Mouse (Mus musculus): ENCODE measurements around the gene Add1.

Gene Add1

DNA sequence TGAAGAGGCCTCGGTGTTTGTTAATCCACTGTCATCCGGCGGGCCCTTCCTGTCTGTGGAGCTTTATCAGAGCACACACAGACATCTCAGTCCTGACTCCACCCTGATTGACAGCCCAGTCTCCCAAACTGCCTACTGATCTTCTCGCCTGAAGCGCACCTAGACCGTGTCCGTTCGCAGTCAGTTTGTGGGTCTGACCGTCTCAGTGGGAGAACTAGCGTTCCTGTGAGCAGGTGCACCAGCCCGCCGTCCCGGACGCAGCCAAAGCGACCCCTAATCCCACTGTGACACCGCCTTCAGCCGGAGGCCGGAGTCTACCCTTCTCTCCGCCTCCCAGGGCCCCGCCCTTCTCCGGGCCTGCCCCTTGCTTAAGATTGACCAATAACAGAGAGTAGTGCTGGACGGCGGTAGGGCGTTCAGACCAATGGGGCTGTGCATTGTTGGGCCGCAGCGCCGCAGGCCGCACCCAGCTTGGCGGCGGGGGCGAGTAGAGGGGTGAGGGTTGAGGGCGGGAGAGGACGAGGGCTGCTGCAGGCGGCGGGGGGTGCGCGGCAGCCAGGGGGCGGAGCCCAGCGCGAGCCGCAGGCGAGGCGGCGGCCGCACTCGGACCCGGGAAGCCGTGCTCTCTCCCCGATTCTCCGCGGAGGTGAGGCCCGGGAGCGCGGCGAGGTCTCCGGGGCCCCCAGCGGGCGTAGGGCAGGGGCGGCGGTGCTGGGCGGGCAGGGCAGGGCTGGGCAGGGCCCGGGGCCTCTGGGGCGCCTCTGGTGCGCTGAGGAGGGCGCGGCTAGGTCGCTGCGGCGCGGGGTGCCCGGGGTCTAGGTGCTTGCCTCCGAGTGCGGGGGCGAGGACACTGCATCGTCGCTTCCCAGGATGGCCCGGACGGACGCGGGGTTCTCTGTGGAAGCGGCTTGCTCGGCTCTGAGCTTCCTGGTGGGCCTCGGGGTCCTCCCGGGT, at the start of gene Add1:
Add1 (plus strand) TSS at position 397 of the 954 bp plus-strand sequence.
- peak; percentile 97 to 98 for DNase-seq

DNA sequence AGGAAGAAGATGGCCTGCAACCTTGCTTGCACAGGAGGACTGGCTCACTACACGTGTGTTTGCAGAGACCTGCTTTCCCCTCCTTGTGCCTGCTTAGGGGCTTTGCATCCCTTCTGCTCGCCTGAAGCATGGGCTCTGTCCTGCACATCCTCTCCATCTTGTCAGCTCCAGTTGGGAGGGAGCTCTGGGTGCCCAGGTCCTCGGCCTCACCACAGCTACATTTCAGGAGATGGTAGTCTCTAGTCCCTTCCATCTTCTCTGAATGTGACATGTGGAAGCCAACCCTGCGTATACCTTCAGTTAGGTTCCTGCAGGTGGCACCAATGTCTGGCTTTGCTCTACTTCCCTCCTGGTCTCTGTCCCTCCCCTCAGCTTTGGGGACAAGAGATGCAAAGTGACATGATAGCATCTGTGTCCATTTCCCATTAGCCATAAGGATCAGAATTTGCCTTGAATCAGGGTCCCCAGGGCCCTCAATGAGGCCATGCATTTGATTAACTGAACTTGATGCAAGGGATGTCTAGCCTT, 49.4 kb upstream of the Add1 start:
- no peak for DNase-seq

DNA sequence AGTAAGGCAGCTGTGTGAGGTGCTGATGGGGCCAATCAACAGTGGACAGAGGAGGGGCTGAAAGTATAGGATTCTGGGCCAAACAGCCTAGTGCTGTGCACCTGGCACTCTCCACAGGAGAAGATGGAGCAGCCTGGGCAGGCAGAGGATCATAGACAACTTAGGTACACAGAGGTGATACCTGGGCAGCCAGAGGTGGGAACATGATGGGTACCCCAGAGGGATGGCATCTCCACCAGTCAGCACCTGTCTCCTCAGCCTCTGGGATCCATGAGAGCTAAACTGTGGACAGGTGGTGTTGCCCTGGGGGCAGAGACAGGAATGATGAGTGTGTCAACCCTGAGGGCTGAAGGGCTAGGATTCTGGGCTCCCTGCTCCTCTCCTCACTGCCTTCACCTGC, 49.0 kb upstream of the Add1 start:
- DNase-seq: no peak

DNA sequence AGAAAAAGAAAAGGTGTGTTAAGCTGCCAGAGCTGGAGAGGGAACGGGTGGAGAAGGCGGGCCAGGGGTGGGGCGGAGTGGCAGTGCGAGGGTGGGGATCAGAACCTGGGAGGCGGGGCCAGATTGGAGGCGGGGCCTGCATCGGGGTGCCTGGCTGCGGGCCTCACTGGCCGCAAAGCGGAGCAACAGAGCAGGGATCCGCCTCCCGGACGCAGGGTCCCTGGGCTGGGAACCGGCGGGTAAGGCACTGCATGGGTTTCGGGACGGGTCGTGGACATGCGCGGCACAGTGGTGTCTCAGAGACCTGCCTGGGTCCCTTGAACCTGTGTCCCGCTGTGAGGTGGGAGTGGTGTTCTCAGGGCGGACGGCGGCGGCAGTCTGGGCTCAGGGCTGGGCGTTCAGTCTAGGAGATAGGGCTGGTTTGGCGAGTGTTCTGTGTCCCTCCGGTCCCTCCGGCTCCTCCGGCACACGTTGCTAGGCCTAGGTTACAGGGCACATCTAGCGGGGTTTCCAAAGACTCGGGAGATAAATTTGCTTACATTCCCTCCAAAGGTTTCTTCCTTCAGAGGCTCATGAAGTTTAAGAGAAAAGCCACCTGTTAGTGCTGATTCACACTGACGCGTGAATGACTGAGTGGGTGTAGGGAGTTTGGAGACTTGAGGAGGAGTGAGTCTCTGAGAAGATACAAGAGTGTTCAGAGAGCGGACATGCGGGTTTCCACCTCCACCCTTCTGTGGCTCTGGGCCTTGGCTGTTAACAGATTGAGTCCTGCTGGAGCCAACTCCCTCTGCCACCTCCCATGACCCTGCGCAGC, 47.6 kb upstream of the Add1 start, which contains the start of gene Sh3bp2:
Sh3bp2 (plus strand) TSS at position 176 of the 814 bp plus-strand sequence.
- DNase-seq: peak; percentile 93 to 97

DNA sequence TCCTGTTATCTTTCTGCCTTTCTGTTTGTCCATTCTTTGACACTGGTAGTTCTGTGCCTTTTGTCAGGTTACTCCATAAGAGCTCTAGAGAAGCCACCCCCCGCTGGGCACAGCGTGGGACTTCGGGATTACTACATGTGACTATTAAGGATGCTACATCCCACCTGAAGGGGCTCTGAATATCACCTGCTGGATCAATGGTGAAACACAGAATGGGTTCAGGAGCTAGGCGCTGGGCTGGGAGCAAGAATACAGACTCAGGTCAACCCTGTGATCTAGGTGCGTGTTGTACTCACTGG, 47.0 kb upstream of the Add1 start:
- no peak for DNase-seq

DNA sequence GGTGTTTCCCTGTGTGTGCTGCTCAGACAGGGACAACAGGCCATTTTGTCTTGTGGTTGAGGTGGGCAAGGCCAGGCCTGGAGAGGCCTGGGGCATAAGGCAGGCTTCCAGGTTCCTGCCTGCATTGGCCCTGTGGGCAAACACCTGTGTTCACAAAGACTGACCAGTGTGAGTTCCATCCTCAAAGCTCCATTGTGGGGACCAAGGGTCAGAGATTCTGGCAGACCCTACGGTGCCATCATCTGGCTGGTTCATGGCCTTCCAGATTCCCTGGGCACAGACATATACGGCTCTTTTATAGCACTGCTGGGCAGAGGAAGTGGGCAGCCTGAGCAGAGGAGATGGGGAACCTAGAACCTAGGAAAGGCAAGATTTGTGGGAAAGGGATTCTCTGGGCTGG, 46.1 kb upstream of the Add1 start:
- no peak for DNase-seq

DNA sequence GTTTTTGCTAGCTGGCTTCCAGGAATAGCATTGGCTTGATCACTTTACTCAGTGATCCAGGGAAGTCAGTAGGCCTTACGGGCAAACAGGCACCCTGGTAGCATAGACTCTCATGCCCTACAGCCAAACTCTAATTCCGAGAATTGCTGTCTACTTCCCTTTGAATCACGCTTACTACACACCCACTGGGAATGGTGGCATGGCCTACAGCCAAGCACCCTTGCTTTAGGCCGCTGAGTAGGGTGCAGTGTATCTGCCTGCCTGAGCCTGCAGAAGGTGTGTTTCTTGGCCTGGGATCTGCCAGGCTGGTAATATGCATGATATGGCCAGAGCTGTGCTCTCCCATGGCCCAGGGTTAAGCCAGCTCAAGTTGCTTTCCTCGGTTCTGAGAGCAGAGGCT, 44.7 kb upstream of the Add1 start:
- DNase-seq: peak in 1 of 2 experiments; percentile 55

DNA sequence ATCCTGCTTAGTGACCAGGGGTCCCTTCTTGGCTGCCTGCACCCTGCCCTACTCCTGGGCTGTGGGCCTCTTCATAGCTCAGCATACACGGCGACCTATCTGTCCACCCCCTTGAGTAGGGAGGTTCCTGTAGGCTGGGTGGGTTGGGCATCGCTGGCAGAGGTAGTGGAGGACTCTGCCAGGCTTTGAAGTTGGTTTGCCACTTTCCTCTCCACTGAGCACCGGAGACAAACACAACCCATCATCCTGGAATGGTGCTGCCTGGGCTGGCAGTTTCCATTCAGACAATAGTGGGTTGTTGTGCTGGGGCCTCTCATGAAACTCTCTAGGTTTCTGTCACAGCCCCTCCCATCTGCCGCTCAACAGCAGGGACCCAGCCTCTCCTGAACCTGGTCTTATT, 43.3 kb upstream of the Add1 start:
- no peak for DNase-seq

DNA sequence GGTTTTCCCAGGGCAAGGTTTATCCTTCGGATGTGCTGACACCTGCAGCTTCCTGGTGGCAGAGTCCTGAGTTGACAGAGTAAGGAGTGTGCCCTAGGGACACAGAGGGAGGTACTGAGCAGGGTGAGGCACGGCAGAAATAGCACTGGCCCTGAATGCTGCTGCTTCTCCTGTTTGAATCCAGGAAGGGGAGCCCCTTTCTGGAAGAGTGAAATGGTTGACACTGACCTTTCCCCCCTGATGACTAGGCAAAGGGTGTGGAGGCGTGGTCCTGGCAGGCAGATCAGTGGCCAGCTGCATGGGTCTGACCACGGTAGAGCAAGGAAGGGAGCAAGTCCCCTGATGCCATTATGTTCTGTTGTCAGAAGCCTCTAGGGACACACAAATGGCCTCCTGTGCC, 42.8 kb upstream of the Add1 start:
- DNase-seq: peak; percentile 43 to 61

DNA sequence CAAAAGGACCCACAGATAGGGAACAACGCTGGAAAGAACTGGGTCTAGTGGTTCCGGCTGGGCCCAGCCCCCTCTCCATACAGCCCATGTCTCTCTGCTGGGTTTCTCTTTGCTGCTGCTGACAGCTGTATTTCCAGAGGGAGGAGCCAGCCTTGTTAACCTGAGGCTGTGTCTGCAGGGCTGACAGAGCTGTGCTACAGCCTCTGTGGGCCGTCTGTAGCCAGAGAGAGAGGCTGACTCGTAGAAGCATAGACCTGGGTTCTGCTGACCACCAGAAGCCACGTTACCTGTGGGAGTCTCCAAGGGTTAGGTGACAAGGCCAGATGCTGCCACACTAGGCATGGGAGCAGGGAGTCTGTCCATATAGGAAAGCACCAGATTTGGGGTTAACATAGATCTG, 40.4 kb upstream of the Add1 start:
- no peak for DNase-seq

DNA sequence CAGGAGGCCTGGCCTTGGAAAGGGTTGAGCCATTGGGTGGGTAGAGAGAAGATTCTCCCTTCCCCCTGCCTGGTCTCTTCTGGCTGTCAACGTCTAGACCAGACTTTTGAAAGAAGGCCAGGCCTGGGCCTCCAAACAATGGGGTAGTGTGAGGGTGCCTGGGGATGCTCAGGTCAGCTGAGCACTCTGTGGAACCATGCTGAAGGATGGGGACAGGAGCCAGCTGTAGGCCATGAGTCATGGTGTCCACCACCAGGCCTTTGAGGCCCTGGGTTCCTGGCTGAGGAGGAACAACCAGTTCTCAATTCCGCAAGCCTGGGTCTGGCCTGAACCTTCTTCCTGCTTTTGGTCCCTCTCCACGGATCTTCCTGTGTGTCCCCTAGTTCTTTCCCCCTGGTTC, 39.6 kb upstream of the Add1 start:
- no peak for DNase-seq

DNA sequence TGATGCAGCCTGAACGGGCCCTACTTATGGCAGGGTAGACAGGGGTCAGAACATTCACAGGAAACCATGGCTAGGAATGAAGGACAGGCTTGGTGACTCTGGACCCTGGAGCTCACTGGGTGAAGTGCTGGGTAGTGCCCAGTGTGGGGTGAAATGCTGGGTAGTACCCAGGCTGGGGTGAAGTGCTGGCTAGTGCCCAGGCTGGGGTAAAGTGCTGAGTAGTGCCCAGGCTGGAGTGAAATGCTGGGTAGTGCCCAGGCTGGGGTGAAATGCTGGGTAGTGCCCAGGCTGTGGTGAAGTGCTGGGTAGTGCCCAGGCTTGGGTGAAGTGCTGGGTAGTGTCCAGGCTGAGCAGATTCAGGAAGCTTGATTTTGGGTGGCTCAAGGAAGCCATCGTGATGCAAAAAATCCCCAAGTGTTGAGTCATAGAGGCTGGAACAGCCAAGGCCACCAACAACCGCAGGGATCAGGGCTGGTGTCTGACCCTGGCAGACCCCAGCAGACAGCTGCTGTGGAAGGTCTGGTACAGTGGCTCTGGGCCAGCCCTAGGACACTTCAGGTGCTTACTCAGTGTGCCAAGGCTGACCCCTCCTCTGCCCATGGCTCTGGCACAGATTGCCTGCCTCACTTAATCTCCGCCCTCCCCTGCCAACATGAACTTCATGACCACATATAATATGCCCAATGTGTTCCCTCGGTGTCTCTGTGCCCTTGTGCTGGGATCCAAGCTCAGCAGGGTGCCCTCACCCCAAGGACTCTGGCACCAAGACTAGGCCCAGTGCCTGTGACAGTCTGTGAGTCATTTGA, 38.5 kb upstream of the Add1 start:
- DNase-seq: peak in 1 of 2 experiments; percentile 44

DNA sequence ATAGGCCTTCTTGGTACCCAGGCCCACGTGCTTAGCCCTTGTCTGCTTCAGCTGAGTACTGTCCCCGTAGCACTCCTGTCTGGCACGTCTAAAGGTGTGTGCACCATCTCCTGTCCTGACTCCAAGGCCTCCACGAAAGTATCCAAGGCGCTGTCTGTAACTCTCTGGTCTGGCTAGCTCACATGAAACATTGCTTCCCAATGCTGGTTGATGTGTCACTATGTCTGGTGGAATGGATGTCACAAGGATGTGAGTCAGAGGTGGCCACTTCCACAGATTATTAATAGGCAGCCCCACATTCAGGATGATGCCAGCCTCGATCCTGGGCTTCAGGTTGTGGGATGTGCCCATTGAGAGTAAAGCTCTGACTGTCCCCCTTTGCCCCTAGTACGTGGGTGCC, 37.6 kb upstream of the Add1 start:
- no peak for DNase-seq

DNA sequence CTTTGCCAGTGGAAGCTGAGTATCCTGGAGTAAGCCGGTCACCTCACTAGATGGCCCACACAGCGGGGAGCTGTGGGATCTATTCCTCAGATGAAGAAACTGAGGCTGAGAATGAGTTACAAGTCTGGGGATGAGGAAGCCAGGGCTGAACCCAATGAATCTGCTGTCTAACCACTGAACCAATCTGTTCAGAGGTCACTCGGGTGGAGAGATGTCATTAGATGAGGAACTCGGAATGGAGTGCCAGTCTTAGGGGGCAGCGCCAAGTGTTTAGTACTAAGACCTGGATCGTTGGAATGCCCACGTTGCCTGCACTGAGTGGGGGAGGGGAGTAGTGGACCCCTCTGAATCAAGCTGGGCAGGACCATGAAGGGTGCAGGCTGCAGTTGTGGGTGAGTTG, 35.4 kb upstream of the Add1 start:
- no peak for DNase-seq

DNA sequence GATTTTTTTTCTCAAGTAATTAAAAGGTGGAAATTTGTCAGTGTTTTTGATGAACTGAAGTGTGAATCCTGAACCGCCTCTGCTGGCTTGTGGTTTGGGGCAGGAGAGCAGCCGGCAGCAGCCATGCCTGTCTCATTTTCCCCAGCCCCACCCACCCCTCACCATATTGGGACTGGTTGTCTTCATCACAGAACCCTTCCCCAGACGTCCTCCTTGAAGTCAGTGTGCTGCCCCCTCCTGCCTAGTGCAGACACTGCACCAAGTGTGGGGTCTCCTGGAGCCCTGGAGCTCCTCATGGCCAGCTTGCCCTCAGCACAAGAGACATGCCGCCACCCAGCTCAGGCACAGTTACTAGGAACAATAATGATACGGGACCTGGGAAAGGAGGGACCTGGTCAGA, 34.9 kb upstream of the Add1 start:
- DNase-seq: no peak

DNA sequence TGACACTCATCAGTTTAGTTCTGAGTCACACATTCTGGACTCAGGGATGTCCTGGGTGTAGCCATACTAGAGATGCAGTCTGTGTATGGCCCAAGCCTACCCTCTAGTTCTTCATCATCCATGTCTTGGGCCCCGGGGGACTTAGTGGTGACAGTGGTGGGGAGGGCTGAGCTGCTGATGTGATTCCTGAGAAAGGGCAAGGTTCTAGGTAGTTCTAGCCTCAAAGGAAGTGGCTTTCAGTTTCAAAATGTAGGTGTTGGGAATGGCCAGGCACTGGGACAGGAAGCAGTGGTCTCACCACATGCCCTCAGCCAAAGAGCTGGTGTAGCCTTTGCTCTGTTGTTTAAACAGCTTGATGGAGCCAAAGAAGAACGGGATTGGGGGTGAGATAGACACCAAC, 34.3 kb upstream of the Add1 start:
- no peak for DNase-seq

DNA sequence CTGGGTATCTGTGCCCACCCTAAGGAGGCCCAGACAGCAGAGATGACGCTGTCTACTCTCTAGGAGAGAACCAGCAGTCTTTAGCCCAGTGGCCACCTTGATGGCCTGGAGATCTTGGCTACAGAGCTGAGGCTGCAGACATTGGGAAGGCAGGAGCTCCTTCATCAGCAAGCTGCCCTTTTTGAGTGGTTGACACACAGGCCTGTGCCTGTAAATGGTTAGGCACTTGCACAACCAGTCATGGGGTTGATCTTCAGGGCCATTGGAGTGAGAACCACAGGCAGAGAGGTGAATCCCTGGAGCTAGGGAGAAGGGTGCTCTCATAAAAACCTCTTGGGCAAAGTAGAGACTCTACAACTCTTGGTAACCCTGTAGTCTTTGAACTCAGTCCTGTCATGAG, 31.3 kb upstream of the Add1 start:
- no peak for DNase-seq

DNA sequence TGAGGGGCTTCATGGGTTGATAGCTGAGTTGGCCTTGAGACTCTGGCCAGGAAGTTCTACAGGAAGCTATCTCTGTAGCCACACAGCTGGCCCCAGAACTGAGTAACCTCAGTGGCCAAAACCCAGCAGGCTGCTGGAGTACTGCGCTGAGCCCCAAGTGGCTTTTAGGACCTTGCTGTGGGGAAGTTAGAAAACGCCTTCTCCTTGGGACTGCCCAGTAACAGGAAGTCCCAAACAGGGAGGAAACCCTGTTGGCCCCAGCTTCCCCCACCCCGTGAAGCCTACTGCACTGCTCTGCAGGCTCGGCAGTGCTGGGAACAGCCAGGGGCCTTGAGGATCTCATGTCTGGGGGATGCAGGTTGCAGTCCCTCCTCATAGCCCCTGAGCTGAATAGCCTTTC, 30.4 kb upstream of the Add1 start:
- no peak for DNase-seq

DNA sequence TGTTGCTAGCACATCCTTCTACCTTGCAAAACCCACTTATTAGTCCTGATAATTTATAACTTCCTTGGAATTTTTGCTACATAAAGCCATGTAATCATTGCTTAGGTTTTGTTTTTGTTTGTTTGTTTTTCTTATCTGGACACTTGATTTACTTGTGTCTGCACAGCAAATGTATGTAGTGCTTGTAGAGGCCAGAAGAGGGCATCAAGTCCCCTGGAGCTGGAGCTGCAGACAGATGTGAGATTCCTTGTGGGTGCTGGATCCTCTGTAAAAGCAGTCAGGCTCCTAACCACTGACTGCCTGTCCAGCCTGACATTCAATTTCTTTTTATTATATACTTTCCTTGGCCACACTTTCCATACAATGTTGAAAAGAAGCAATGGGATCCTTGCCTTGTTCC, 26.1 kb upstream of the Add1 start:
- DNase-seq: peak in 1 of 2 experiments; percentile 51

DNA sequence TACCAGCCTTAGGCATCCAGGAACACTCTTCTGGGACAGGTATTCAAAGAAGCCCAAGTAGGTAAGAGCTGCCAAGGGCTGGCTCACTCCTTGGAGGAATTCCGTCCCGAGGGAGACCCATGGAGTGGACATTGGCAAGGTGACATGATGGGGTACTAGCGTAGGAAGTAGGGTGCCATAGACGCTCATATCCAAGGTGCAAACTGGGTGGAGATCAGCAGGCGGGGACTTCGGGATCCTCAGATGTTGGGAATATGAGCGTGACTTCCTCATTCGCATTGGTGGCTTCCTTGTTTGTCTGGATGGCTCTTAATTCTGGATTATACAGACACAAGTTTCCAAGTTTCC, 24.4 kb upstream of the Add1 start:
- no peak for DNase-seq

DNA sequence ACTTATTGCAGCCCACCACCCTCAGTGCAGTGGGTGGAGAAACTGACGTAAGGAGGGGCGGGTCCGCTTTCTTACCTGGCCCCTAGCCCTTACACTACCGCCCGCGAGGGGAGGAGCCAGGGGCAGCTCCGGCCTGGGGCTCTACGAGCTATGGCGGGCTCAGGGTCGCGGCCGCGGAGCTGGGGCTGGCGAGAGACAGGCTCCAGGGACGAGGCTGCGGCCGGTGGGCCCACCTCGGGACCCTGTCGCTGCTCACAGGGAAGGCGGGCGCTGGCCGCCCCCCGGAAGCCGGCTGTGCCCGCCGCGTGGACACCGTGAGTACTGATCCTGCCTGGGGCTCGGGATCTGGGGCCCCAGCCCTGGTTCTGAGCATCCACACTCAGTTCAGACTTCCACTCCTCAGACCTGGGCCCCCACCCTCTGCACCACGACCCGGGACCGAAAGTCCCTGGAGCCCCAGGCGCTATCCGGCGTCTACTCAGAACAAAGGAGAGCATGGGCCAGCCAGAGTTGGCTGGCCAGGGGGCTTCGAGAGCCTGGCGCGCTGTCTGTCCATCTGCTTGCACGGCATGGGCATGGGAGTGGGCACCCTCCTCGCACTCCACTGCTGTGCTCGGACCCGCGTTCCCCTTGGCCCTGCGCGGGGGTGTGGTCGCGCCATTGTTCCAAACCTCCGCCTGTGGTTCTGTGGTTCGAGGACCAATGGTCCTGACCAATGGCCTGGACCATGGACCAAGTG, 23.8 kb upstream of the Add1 start:
- DNase-seq: no peak

DNA sequence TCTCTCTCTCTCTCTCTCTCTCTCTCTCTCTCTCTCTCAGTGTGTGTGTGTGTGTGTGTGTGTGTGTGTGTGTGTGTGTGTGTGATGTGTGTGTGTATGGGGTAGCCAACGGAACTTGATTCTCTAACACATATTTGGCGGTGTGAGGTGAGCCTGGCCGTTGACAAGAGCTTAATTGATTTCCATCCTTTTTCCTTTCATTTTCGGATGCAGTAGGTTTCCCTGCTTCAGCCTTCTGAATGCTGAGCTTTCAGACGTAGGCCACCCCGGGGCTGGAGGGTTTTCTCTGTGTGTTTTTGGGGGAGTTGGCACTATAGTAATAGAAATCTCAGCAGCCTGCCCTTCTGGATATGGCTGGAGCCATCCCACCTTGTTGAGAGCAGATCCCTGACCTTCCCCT, 23.2 kb upstream of the Add1 start:
- no peak for DNase-seq

All from kidney, adult 8-10 months (tissue).